Mouse (Mus musculus) induced T-regulatory cell, adult 2 months (primary cell): Measurements from ENCODE around the gene Ccdc86.

Experiments used
- DNase-seq: peaks from one replicate; pipeline ENCODE4 v3.0.0-alpha.2; 2012; ENCODE audit warnings: low read depth

The Ccdc86 gene

DNA sequence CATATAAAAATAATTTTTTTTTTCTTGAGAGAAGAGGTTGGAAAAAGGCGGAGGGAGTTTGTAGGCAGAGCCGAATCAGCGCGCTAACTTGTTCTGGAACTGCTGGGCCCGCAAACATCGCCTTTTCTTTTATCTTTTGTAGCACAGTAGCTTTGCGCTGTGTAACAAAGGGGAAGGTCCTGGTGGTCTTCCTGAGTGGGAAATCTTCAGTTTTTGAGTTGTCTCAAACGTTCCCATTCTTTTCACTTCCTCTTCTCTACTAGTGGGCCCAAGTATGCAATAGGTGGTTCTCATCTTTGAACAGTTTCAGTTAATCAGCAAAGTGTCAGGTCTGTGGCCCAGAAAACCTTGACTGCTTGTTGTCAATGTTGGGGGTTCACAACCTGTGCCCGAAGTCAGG lies 492 bp upstream of the Ccdc86 start:
- no peak for DNase-seq

DNA sequence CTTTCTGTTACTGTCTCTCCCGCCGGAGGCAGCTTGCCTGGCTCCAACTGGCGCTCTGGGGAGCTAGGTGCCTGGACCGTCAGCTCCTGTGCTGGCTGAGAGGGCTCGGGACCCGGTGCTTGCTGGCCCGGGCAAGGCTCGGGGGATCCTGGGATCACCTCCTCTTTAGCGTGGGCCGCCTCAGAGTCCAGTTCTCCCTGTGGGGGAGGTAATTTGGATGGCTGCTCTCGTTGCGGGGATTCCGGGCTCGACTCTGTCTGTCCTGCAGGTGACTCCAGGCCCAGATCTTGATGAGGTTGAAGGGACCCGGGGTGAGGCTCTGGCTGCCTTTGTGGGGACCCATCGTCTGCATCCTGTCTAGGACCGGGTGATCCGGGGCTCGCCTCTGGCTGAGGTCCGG lies 650 bp downstream of the Ccdc86 start:
- DNase-seq, result peak; percentile 52

DNA sequence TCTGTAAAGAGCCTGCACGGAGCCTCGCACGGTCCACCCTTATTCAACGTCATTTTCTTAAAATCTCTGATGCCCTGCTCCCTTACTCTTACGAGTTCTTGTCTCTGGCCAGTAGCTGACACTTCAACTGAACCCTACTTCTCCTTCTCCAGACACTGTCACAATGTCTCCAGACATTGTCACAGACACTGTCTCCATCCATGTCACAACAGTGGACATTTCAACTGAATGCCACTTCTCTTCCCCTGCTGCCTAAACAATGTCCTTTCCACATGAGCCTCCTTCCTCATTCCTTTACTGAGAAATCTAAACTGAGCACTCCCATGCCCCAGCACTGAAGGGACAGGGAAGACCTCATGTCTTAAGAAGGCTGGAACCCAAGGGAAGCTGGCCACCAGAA lies 1.8 kb downstream of the Ccdc86 start:
- DNase-seq, result no peak

DNA sequence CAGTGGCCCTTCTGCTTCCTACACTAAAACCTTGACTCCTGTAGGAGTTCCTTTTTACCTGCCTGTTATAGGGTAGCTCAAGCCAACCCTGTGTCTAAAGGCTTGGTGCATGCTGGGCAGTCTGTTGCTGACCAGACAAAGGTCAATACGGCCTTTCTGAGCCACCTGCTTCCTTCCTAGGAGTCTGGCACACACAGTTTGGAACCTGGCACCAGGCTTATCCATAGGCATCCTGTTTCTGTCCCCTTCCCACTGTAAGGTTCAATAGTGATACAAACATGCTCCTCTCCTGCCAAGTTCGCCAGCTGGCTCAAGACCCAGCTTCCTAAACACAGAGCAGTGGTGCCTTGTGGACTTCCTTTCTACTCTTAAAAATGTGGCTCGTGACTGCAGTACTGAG lies 2.6 kb downstream of the Ccdc86 start:
- DNase-seq, result no peak

DNA sequence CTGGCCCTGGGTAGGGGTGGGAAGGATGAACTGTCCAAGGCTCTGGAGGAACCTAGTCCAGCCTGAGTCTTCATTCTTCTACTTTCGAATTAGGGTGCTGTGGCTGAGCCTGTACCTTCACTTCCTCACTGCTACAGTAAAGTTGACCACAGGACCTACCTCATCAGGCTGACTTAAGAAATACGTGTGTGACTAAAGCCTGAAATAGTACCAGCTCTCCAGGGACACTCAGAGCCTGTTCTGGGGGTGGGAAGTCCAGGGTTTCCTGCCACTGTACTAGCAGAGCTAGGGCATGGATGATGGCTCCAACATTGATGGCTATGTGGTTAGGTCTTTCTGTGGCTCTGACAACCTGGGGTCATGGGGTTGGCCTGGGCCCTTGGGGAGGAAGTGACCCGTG lies 5.1 kb downstream of the Ccdc86 start:
- no peak for DNase-seq

DNA sequence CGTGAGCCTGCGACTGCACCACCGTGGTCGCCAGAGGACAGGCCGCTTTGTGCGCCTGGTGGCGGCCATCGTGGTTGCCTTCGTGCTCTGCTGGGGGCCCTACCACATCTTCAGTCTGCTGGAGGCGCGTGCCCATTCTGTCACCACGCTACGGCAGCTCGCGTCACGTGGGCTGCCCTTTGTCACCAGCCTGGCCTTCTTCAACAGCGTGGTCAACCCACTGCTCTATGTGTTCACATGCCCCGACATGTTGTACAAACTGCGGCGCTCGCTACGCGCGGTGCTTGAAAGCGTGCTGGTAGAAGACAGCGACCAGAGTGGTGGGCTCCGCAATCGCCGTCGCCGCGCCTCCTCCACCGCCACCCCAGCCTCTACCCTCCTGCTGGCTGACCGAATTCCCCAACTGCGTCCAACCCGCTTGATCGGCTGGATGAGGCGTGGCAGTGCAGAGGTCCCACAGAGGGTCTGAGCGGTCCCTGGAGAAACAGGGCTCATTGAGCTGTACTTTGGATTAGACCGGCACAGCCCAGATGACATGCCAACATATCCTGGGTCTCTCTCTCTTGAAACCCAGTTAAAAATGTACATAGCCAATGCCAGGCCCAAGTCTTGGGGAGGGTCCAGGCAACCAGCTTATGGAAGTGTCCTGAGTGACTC lies 8.1 kb downstream of the Ccdc86 start:
- no peak for DNase-seq

DNA sequence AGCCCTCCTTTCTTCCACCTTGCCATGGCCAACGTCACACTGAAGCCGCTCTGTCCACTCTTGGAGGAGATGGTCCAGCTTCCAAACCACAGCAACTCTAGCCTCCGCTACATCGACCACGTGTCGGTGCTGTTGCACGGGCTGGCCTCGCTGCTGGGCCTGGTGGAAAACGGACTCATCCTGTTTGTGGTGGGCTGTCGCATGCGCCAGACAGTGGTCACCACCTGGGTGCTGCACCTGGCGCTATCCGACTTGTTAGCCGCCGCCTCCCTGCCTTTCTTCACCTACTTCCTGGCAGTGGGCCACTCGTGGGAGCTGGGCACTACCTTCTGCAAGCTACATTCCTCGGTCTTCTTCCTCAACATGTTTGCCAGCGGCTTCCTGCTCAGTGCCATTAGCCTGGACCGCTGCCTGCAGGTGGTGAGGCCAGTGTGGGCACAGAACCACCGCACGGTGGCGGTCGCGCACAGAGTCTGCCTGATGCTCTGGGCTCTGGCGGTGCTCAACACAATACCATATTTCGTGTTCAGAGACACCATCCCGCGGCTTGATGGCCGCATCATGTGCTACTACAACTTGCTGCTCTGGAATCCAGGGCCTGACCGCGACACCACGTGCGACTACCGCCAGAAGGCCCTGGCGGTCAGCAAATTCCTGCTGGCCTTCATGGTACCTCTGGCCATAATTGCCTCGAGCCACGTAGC lies 8.8 kb downstream of the Ccdc86 start:
- DNase-seq, result peak; percentile 75

DNA sequence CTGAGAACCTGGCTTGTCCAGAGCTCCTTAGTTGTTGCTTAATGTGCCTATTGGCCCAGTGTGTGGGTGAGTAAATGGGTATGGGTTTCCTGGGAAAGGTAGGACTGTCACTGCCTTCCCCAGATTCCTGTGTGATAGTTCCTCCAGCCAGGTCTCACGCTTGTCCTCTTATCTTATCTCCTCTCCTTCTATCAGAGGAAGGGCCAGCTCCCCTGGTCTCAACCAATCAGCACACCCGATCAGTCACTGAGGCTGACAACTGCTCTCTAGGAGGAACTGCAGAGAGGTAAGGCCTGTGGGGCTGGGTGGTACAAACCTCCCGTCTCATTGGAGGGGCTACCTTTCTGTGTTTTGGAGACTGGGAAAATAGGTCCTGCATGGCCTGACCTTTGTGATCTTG lies 10.3 kb downstream of the Ccdc86 start:
- DNase-seq, result no peak

DNA sequence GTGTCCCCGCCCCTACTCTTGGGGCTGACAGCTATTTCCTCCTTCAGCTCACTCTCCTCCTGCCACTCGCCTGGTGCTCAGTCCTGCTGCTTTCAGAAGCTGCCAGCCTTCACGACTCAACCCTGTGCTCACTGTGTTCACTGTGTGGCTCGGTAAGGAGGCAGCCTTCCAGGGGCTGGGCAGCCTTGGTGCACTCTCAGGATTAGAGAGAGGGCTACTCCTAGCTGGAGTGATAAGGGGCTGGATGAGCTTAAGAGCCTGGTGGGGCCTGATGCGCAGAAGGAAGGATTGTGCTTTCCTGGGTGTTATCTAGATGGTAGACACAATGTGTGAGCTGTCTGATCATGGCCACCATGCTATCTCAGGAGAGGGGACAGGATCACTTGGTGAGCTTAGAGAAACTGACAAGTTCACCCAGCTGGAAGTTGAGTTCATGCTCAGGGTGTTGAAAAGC lies 11.9 kb downstream of the Ccdc86 start, which contains the start of gene Ptgdr2:
TSS of gene Ptgdr2 (plus strand) at position 51 of the 454 bp plus-strand sequence.
- DNase-seq, result no peak

DNA sequence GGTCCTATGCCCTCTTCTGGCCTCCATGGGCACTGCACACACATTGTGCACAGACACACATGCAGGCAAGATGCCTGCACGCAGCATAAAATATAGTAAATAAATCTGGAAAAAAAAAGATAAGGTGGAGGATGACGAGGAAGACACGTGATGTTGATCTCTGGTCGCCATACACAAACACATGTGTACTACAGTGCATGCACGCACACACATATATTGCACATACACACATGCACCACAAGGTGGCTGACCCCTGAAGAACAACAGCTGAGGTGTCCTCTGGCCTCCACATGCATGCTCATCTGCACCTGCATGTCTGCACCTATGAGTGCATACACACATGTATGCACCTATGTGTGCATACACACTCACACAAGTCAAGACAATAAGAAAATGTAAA lies 13.0 kb downstream of the Ccdc86 start:
- DNase-seq, result peak; percentile 32

DNA sequence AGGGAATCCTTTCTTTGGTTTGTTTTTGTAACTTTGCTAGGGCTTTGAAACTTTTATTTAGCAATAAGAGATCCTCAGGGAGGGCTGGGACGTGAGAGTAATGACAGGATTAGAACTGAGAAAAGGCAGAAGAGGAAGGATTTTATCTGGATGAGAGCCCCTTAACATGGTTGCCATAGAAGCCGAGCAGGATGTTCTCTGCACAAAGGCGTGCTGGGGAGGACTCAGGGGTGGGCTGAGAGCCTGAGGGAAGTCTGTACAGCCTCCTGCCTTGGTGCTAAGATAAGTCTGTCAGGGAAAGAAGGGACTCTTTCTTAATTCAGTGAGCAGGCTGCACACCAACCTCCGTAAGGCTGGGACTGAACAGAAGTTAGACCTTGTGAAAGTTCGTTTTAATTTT lies 14.0 kb downstream of the Ccdc86 start:
- no peak for DNase-seq

DNA sequence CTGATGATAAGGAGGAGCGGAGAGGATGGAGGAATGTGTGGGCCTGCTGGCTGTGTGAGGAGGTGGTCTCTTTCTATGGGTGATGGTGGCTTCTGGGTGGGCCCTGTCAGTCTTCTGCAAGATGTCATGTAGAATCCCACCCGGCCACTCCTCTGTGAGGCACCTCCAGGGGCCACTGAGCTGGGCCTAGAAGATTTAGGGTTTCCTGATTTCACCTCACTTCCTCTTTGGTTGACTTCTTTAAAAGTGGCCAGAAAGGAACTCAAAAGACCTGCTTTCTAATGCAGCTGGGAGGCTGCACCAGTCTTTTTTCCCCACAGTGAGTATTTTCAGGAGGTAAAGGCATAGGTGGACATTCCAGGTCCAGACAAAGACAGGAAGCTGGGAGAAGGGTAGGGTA lies 18.4 kb downstream of the Ccdc86 start:
- DNase-seq, result no peak

DNA sequence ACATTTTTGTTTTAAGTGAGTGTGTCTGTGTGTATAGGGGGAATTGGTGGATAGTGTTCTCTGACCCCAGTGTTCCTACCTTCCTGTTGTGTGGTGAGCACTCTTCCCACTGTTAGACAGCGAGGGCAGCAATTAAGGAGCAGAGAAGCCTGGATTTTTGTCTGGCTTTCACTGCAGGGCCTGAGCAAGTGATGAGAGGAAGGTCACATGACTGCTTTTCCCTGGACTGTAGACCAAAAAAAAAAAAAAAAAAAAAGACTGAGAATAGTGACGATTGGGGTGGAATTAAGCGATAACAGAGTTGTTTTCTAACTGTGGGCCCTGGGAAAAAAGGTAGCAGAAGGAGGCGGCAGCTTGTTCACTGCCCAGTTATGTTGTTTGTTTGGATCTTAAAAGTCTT lies 22.4 kb downstream of the Ccdc86 start:
- no peak for DNase-seq

DNA sequence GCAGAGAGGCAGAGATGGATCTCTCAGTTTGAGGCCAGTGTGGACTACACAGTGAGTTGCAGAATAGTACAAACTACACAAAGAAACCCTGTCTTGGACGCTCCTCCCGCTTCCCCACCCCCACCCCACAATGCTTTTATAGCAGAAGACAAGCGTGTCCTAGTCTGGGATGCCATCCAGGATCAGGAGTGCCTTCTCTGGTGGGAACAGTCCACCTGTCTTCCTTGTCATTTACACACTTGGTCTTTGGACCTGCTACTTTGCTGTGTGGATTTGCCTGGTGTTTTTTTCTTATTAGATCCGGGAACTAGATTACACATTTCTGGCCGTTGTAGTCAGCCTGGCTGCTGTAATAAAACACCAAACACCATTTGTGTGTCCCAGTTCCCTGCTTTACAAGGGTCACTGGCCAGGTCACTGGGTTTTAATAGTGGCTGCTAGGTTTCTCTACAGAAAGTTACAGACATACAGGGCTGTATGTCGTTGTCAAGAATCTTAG lies 22.9 kb downstream of the Ccdc86 start:
- DNase-seq, result no peak

DNA sequence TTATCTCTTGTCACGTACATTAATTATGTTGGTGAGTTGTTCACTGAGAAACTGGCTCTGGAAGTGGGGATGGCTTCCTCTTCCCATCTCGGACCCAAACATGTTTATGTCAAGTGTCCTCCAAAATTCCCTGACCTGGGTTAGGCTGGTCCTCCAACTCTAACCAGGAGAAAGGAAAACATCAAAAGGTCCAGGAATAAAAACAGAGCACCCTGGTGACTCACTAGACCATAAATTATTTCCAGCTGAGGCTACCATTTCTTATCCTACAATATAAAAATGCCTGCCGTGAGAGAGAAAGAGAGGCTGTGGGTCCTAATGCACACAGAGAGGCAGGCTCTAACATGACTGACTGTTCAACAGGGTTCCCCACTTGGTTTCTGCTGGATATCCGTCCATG lies 24.8 kb downstream of the Ccdc86 start:
- no peak for DNase-seq

DNA sequence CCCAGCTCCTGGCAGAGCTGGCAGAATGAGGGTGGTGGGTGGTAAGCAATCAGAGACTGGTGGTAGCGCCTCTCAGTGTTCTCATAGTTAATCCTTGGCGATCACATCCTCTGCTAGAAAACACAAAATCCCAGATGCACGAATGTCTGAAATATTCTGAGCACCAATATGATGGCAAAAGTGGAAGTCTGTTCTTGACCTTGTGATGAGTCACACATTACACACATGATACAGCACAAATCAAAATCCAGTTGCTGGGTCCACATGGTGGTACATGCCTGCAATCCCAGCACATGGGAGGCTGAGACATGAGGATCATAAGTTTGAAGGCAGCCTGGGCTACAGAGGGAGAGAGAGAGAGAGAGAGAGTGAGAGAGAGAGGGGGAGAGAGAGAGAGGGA lies 28.0 kb downstream of the Ccdc86 start:
- DNase-seq, result no peak

DNA sequence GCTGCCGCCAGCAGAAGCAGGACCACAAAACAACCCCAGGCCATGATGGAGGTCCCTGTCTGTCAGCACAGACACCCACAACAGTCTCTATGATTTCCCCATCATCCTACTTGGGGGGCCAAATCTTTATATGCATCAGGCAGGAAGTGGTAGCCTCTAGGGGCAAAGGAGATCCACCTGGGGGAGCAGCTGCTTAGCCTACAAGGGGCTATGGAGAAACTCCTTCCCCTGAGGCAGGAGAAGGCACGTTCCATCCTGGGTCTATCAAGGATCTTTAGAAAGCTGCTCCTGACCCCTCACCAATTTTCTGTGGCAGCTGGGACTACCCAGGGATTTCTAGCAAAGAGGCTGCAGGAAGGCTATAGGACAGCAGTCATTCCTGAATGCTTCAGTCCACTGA lies 28.5 kb downstream of the Ccdc86 start, which contains the start of gene Zp1:
TSS of gene Zp1 (minus strand) at position 101 of the 400 bp plus-strand sequence.
- no peak for DNase-seq

DNA sequence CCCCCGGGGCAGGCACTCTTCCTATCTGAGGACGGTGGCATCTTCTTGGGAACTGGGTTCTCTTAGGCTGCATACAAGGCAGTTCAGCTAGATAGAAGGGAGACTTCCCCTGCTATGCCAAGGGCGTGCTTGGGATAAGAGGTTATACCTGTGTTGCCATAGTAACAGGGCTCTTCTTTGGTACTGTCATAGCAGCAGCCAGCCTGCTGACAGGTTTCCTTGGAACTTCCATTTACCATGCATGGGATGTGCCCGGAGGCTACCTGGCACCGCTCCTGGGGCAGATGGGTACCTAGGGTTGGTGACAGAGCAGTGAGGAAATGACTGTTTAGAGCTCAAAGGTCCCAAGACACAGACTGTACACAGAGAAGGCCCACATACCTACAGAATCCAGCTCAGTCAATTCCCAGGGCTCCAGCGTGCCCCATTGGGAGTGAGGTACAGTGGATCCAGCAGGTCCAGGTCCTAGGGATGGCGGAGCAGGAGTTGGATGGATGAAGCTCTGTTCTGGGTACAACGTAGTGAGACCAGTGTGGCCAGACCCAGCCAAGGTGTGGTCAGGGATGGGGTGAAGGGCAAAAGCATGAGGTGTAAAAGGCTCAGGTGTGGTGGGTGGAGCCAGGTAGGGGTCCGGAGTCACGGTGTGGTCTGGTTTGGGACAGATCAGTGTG lies 30.6 kb downstream of the Ccdc86 start:
- DNase-seq, result no peak

DNA sequence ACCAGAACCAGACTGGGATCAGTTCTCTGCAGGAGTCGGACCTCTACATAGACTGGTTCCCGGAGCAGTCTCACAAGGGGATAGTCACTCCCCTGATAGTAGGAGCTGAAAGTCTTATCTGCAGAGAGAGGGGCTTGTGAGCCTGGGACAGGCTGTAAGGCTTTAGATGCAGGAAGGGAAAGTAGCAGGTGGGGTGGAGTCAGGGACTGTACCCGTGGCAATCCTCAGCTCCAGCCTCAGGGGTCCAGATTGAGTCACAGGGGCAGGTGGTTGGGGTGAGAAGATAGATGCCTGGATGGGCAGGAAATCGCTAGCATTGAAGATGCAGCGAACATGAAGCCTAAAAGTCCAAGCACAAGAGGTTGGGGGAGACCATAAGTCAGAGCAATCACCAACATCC lies 32.6 kb downstream of the Ccdc86 start:
- DNase-seq, result no peak

DNA sequence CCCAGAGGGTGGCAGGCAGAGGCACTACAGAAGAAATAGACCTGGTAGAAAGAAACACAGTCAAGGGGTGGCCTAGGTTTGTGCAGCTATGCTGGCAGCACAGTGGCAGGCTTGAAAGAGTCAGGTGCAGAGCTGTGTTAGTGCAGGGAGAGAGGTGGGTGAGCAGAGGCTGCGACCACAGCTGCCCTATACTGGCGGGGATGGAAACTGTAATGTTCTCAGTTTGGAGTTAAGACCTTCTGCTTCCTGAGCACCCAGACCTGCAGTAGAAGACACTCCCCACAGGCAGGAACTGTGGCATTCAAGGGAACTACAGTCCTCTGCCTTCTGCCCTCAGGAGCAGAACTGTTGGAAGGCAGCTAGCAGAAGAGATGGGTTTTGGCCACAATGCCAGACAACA lies 34.2 kb downstream of the Ccdc86 start:
- DNase-seq, result no peak

DNA sequence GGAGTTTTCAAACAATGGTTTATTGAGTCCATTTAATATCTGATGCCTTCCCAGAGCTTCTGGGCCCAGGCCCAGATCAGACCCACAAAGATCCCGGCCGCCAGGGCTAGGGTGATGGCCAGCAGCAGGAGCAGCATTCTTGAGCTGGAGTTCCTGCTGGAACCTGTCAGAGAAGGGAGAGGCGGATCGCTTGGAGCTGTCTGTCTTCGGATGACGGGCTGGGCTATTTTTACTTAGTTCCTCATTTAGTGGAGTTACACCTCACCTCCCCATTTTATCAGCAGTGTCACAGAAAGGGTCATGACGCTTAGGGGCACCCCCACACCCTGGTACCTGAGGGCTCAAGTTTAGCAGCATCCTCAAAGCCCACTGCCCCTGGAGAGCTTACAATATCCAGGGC lies 34.8 kb downstream of the Ccdc86 start:
- DNase-seq, result no peak

DNA sequence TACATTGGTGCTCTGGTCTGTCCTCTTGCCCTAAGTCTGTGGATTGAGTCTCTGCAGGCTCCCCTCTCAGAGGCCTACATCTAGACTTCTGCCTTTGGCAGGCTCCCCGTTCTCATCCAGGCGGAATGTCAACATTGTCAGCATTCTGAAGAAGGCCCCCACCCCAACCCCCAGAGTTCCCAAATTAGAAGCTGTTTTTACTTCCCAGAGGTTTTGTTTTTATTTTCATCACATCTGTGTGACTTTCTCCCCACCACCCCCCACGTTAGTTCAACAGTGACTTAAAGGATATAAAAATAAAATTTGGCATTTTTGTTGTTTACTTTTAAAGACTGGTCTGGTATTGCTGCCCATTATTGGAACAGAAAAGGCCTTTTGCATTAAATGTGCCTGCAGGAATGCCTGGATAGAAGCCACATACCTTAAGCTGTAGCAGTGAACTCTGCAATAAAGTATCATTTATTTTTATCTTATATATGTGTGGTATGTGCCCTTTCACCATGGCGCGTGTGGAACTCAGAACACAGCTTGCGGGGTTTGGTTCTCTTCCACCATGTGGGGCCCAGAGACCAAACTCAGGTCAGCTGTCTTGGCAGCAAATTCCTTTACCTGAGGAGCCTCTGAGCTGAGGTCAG lies 39.9 kb downstream of the Ccdc86 start:
- DNase-seq, result no peak

DNA sequence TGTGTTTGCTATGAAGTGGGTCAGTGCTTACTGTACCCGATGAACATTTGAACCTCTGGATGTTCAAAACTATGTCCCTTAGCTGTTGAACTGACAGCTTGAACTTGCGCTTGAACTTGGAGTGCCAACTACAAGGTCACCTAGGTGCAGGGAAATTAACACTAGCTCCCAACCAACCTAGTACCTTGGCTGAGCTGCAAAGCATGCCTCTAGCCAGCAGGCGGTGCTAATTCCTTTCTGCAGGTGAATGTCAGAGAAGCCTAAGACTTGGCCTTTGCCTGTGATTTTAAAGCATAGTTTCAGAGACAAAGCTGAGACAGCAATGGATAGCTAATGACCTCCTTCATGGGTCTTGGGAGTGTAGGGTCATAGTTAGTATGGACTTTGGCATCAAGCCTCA lies 41.2 kb downstream of the Ccdc86 start:
- peak; percentile 74 for DNase-seq
